Comparison of ENCODE assay signal across 29 mouse cellular contexts in the genomic region with DNA sequence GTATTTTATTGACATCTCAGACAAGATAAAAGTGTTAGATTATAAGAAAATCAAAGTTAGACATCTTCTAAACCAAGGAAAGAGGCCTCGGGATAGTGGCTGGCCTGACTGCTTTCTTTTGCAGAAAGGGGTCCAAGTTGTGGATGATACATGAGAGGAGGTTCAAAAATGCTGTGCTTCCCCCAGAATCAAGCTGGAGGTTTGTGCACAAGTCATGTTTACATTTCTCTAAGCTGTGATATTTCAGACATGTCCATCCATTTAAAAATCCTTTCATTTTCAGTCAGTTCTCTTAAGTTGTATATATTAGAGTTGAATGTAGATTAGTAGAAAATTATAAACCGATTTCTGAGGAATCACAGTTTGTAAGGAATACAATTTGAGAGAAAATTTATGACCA.
"Had no signal": no experiment of that assay in that cellular context is flagged by ENCODE, and none has a peak within 500 bp of the region (broad histone marks: within the 10 kb centered on the region; RNA-seq: fewer than 3 reads in every experiment).

No protein-coding gene starts in this region.

- H3K4me3 ChIP-seq: embryonic facial prominence, embryonic 10.5 days; embryonic facial prominence, embryonic 12.5 days; embryonic facial prominence, embryonic 13.5 days; embryonic facial prominence, embryonic 15.5 days; erythroblast, embryonic 14.5 days; forebrain, embryonic 10.5 days; forebrain, embryonic 12.5 days; forebrain, embryonic 13.5 days; forebrain, embryonic 15.5 days; gastrocnemius, adult 2 months; heart, adult 2 months had no signal

- H3K4me1 ChIP-seq: embryonic facial prominence, embryonic 10.5 days; embryonic facial prominence, embryonic 12.5 days; embryonic facial prominence, embryonic 13.5 days; embryonic facial prominence, embryonic 15.5 days; forebrain, embryonic 10.5 days; forebrain, embryonic 12.5 days; forebrain, embryonic 13.5 days; forebrain, embryonic 15.5 days had no signal

- ATAC-seq: forebrain, embryonic 13.5 days; forebrain, embryonic 14.5 days; forebrain, embryonic 15.5 days; forebrain, embryonic 16.5 days; forebrain, postnatal 0 days had no signal

- H3K9ac ChIP-seq: embryonic facial prominence, embryonic 12.5 days; embryonic facial prominence, embryonic 13.5 days; embryonic facial prominence, embryonic 15.5 days; forebrain, embryonic 12.5 days; forebrain, embryonic 13.5 days; forebrain, embryonic 15.5 days; forebrain, postnatal 0 days had no signal

- H3K9me3 ChIP-seq: embryonic facial prominence, embryonic 10.5 days; embryonic facial prominence, embryonic 12.5 days; embryonic facial prominence, embryonic 13.5 days; embryonic facial prominence, embryonic 15.5 days; forebrain, embryonic 10.5 days; forebrain, embryonic 12.5 days; forebrain, embryonic 13.5 days; forebrain, embryonic 15.5 days had no signal

- H3K27me3 ChIP-seq: embryonic facial prominence, embryonic 12.5 days; embryonic facial prominence, embryonic 13.5 days; embryonic facial prominence, embryonic 15.5 days; forebrain, embryonic 12.5 days; forebrain, embryonic 13.5 days; forebrain, embryonic 15.5 days had no signal

- H3K4me2 ChIP-seq: embryonic facial prominence, embryonic 12.5 days; embryonic facial prominence, embryonic 13.5 days; embryonic facial prominence, embryonic 15.5 days; forebrain, embryonic 12.5 days; forebrain, embryonic 13.5 days; forebrain, embryonic 15.5 days had no signal

- H3K36me3 ChIP-seq: embryonic facial prominence, embryonic 10.5 days; embryonic facial prominence, embryonic 12.5 days; embryonic facial prominence, embryonic 13.5 days; embryonic facial prominence, embryonic 15.5 days; forebrain, embryonic 10.5 days; forebrain, embryonic 12.5 days; forebrain, embryonic 15.5 days had no signal

- H3K27ac ChIP-seq: embryonic facial prominence, embryonic 10.5 days; embryonic facial prominence, embryonic 12.5 days; embryonic facial prominence, embryonic 13.5 days; embryonic facial prominence, embryonic 15.5 days; forebrain, embryonic 10.5 days; forebrain, embryonic 12.5 days; forebrain, embryonic 13.5 days; forebrain, embryonic 15.5 days; gastrocnemius, adult 2 months; heart, adult 2 months had no signal

- DNase-seq: cerebellum, adult 2 months; cerebellum, adult 8-10 months; cerebellum, adult 9-10 months; cerebellum, adult 9-11 months; cerebellum, postnatal 10 days; cerebellum, postnatal 14 days; cerebellum, postnatal 25 days; cerebellum, postnatal 36 days; embryo, embryonic 11 days; forebrain, postnatal 0 days; gastrocnemius, adult 2 months; gastrocnemius, postnatal 10 days; gastrocnemius, postnatal 14 days; gastrocnemius, postnatal 25 days; gastrocnemius, postnatal 36 days; heart, adult 11 months; heart, adult 18-20 months; heart, adult 2 months had no signal
